Mouse (Mus musculus) stomach, embryonic 14.5 days (tissue): ENCODE measurements around the gene Wtip. TPM values are rescaled to one million over a fixed set of nuclear protein-coding genes. Genes with fewer than 3 reads are reported as not detected.
"Not testable (repeated sequence)": the region's sequence is repeated elsewhere in the genome, so short reads cannot be mapped to it uniquely, and the experiment has no call there.

Experiments used
- ATAC-seq: fragments of 200-750 bp; cut with Nextera tagmentation; 2 replicates; pipeline ENCODE4 v1.8.0; 2017; ENCODE audit warnings: low read depth, moderate TSS enrichment; ENCODE audit not compliant: insufficient number of reproducible peaks, insufficient read depth, low FRiP score
- H3K27ac ChIP-seq: fragments of 300-500 bp; sonication (generic); 2 replicates; pipeline ENCODE4 v1.5.1; 2014; ENCODE audit warnings: mild to moderate bottlenecking, low read length, moderate library complexity, mixed read lengths
- H3K27me3 ChIP-seq: fragments of 300-500 bp; sonication (generic); 2 replicates; pipeline ENCODE4 v1.6.1; 2014; ENCODE audit warnings: low read length, control low read depth, mixed read lengths; ENCODE audit not compliant: control insufficient read depth, insufficient read depth
- H3K36me3 ChIP-seq: fragments of 300-500 bp; sonication (generic); 2 replicates; pipeline ENCODE4 v1.6.1; 2014; ENCODE audit warnings: mild to moderate bottlenecking, control low read depth, low read length, moderate library complexity, mixed read lengths; ENCODE audit not compliant: control insufficient read depth, insufficient read depth
- H3K4me1 ChIP-seq: fragments of 300-500 bp; sonication (generic); 2 replicates; pipeline ENCODE4 v1.6.1; 2014; ENCODE audit warnings: low read length, control low read depth, mixed read lengths; ENCODE audit not compliant: control insufficient read depth, insufficient read depth
- H3K4me2 ChIP-seq: fragments of 300-500 bp; sonication (generic); replicated peaks from 2 replicates; pipeline ENCODE4 v1.6.1; 2014; ENCODE audit warnings: low read depth, low read length, control low read depth
- H3K4me3 ChIP-seq: fragments of 300-500 bp; sonication (generic); 2 replicates; pipeline ENCODE4 v1.5.1; 2014; ENCODE audit warnings: low read depth, low read length, control low read depth
- H3K9ac ChIP-seq: fragments of 300-500 bp; sonication (generic); replicated peaks from 2 replicates; pipeline ENCODE4 v1.6.1; 2014; ENCODE audit warnings: low read depth, mild to moderate bottlenecking, control low read depth, low read length, moderate library complexity, mixed read lengths
- H3K9me3 ChIP-seq: fragments of 300-500 bp; sonication (generic); 2 replicates; pipeline ENCODE4 v1.6.1; 2016; ENCODE audit warnings: low read depth, low read length, control low read depth; ENCODE audit not compliant: control insufficient read depth
- WGBS: fragments of 180-500 bp; shearing (Covaris S2); extraction: QIAGEN DNeasy Blood & Tissue Kit; methylation state at CpG from one replicate; pipeline ENCODE4 v1.1.7; 2014; 5-methylcytosine and 5-hydroxymethylcytosine counted together
- polyA plus RNA-seq: library from polyadenylated mRNA; unstranded; fragments of >200 nt; fragmentation: Nextera tagmentation; extraction: Ambion mirVana; gene quantifications from 2 replicates; pipeline ENCODE4 v1.2.1, GENCODE M21; 2014

Wtip gene
- polyA plus RNA-seq: 7.1 TPM in 2 replicates

DNA sequence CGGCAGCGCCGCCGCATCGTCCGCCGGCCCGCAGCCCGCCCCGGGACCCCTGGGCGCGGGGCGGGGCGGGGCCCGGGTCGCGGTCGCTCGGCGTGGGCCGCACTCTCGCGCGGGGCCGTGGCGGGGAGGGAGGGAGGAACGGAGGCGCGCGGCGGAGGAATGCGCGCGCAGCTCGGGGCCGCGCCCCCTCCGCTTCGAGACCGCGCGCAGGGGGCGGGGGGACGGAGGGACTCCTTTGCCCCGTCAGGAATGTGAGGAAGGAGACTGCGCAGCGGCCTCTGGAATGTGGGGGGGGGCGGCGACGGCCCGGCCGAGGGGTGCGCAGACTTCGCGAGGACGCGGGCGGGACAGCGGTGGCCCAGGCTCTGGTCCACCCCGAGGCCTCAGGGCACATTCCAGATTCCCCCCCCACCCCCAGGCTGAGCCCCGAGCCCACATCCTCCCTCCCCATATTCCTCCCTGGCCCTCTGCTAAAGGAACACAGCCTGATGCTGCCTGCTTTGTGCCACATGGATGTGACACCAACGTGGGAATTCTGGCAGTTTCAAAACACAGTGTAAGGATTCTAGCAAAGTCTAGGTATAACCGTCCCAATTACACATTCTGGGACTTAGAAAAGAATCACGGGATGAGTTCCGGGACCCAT lies at the start of gene Wtip:
Gene Wtip (minus strand): TSS at position 152 of the 646 bp plus-strand sequence.
- Histone ChIP-seq H3K27me3 (no peaks in the 10 kb centered on the region), H3K4me3 (peak within 1 kb of the TSS; percentile 77), H3K9ac (peak within 1 kb of the TSS; percentile 92), H3K27ac (peak within 1 kb of the TSS; percentile 71), H3K9me3 (no peaks in the 10 kb centered on the region), H3K4me2 (peak within 1 kb of the TSS; percentile 52), H3K36me3 (no peaks in the 10 kb centered on the region), H3K4me1 (peaks cover 19% of the 10 kb centered on the region)
- peak; percentile 85 for ATAC-seq
- WGBS: 1% methylated on average over 59 of the region's 65 CpGs

DNA sequence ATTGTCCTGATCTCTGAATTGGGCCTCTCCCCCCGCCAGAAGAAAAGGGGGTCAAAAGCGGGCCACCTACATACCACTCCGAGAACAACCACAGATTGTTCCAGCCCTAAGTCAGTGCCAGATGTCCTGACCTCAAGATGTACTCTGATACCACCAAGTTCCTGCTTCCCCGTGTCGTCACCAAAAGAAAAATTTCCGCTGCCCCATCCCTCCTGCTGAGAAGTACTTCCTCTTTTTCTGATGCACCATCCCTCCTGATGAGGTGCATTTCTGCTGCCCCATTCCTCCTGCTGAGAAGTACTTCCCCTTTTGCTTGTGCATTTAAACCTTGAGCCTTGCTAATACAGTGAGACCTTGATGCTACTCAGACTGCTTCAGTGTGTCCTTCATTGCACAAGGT lies 43.2 kb upstream of the Wtip start:
- not testable (repeated sequence) for H3K9me3 ChIP-seq, H3K4me3 ChIP-seq, ATAC-seq, H3K36me3 ChIP-seq, H3K27me3 ChIP-seq, H3K27ac ChIP-seq, H3K4me2 ChIP-seq, H3K9ac ChIP-seq, H3K4me1 ChIP-seq
- WGBS: 87% methylated on average over 6 of the region's 6 CpGs

DNA sequence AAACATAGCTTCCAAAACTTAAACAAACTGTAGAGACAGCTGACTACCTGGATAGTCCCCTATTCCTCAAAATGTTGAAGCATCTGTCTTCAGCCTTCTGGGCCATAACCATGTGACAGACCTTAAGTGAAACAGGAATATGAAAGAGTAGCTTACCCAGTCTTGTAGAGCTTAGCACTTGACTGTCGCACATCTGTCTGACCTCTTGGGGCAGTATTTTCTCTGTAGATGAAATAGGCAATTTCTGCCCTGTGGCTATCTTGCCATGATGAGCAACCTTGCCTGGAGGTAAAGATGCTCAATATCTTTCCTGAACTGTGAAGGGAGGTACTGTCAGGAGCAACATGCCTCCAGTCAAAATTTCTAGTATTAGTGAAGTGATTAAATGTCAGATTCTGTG lies 39.2 kb upstream of the Wtip start:
- H3K4me1 ChIP-seq: no peaks in the 10 kb centered on the region
- H3K36me3 ChIP-seq: no peaks in the 10 kb centered on the region
- no peaks in the 10 kb centered on the region for H3K9me3 ChIP-seq
- H3K4me2 ChIP-seq: no peak overlapping the region
- no peak overlapping the region for H3K27ac ChIP-seq
- ATAC-seq: no peak
- no peak overlapping the region for H3K9ac ChIP-seq
- H3K4me3 ChIP-seq: no peak overlapping the region
- H3K27me3 ChIP-seq: no peaks in the 10 kb centered on the region
- 79% methylated on average over 1 of the region's 1 CpGs for WGBS

DNA sequence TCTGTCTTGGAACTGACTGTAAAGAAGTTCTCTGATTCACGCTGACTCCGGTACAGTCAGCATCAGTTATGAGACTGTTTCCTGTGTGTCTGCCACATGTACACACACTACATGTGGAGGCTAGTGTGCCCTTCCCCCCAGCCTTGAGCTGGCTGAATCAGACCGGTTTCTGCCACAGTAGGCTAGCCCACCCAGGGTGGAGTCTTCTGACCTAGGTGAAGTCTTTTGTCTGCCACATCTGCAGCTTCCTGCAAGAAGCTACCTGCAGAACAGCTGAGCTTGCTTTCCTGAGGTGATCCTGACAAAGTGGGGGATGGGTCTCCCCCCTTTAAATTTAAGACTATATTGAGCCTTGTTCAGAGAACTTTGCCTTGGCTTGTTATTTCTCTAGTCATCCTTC lies 36.4 kb upstream of the Wtip start, which contains the start of gene Uba2:
Gene Uba2 (minus strand): TSS at position 146 of the 400 bp plus-strand sequence.
- Histone ChIP-seq H3K4me1 (peaks cover 3% of the 10 kb centered on the region; the same call in 1 of the 2 replicates), H3K36me3 (peaks cover 10% of the 10 kb centered on the region; the same call in 1 of the 2 replicates), H3K4me2 (peak within 1 kb of the TSS; percentile 85), H3K9me3 (no peaks in the 10 kb centered on the region), H3K27ac (peak within 1 kb of the TSS; percentile 90; the same call in 1 of the 2 replicates), H3K4me3 (peak within 1 kb of the TSS; percentile 94), H3K9ac (peak within 1 kb of the TSS; percentile 95), H3K27me3 (no peaks in the 10 kb centered on the region)
- ATAC-seq: no peak
- 70% methylated on average over 3 of the region's 3 CpGs for WGBS

DNA sequence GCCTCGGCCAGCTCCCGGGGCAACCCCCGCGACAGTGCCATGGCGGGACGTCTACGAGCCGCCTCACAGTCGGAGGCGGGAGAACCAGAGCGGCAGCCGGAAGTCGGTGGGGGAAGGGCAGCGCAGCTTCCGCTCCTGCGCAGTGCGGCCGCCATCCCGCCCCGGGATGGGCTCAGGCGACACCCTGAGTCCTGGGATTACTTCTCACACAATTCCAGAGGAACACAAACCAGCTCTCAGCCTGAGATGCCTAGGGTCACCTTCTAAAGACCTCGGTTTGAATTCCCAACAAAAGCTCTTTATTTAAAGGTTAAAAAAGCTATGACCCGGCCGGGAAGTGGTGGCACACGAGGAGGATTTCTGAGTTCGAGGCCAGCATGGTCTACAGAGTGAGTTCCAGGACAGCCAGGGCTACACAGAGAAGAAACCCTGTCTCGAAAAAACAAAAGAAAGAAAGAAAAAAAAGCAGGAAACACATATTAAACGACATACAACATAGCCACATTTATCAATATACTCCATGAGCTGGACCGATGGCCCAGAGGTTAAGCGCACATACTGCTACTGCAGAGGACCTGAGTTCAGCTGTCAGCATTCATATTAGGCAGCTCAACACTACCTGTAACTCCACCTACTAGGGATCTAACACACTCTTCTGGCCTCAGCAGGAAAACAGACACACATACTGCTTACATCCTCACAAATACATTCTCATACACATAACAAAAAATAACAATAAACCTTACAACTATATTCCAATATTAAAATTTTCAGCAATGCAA lies 35.6 kb upstream of the Wtip start:
- H3K9me3 ChIP-seq: no peaks in the 10 kb centered on the region
- peaks cover 15% of the 10 kb centered on the region for H3K36me3 ChIP-seq
- H3K4me3 ChIP-seq: peak overlapping the region; percentile 94
- peaks cover 3% of the 10 kb centered on the region; the same call in 1 of the 2 replicates for H3K4me1 ChIP-seq
- peak overlapping the region; percentile 90 for H3K27ac ChIP-seq
- peak overlapping the region; percentile 85 for H3K4me2 ChIP-seq
- H3K27me3 ChIP-seq: no peaks in the 10 kb centered on the region
- peak overlapping the region; percentile 95 for H3K9ac ChIP-seq
- peak; percentile 96 for ATAC-seq
- 10% methylated on average over 30 of the region's 30 CpGs for WGBS

DNA sequence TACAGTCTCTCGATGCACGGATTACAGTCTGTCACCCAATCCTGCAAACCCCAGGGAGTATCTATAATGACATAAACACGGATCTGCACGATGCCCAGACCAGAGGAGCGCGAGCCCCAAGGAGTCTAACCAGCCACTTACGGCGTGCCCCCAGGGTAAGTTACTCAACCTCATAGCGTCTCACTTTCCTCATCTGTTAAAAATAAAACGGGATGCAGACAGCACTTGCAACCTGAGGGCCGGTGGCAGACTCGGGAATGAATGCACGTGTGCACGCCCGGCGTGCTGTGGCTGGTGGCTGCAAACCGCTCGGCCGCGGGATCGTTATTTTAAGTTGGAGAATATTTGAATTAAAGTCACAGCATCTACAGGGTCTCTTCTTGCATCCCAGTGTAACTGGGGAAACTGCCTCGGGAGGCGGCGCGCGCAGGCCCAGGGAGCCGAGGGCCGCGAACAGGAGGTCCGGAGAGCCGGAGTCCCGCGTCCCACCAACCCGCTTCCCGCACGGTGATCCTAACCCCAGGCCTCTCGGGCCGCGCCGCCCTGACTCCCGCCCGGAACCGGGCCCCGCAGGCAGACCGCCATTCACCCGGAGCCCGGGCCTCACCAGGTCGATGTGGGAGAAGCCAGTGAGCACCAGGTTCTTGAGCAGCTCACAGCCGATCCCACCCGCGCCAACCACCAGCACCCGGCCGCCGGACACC lies 34.9 kb upstream of the Wtip start:
- H3K27ac ChIP-seq: peak overlapping the region; percentile 90
- under 1% methylated on average over 54 of the region's 54 CpGs for WGBS
- peak overlapping the region; percentile 85 for H3K4me2 ChIP-seq
- H3K9me3 ChIP-seq: no peaks in the 10 kb centered on the region
- peak overlapping the region; percentile 94 for H3K4me3 ChIP-seq
- peaks cover 21% of the 10 kb centered on the region for H3K36me3 ChIP-seq
- H3K4me1 ChIP-seq: peaks cover 3% of the 10 kb centered on the region; the same call in 1 of the 2 replicates
- H3K27me3 ChIP-seq: no peaks in the 10 kb centered on the region
- H3K9ac ChIP-seq: peak overlapping the region; percentile 95
- ATAC-seq: peak; percentile 76

DNA sequence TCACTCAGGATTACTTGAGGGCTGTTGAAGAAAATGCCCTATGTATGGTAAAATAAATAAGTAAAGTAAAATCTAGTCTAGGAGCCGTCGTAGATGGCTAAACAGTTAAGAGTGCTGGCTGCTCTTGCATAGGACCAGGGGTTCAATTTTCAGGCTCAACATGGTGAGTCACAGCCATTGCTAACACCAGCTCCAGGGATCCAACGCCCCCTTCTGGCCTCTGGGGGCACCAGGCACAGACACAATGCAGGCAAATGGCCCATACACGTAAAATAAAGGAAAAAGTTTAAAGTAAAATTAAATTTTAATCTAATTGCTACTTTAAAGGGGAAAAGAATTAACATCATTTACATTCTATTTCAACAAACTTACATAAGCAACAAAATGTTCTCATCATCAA lies 33.8 kb upstream of the Wtip start:
- peaks cover 3% of the 10 kb centered on the region; the same call in 1 of the 2 replicates for H3K4me1 ChIP-seq
- no peak overlapping the region for H3K9ac ChIP-seq
- H3K9me3 ChIP-seq: no peaks in the 10 kb centered on the region
- WGBS: 52% methylated on average over 4 of the region's 4 CpGs
- H3K36me3 ChIP-seq: peaks cover 30% of the 10 kb centered on the region
- H3K4me2 ChIP-seq: 0 out of 2 replicates have a peak overlapping the region, but pooled peaks have one; percentile 8
- ATAC-seq: no peak
- H3K27me3 ChIP-seq: no peaks in the 10 kb centered on the region
- no peak overlapping the region for H3K27ac ChIP-seq
- no peak overlapping the region for H3K4me3 ChIP-seq

DNA sequence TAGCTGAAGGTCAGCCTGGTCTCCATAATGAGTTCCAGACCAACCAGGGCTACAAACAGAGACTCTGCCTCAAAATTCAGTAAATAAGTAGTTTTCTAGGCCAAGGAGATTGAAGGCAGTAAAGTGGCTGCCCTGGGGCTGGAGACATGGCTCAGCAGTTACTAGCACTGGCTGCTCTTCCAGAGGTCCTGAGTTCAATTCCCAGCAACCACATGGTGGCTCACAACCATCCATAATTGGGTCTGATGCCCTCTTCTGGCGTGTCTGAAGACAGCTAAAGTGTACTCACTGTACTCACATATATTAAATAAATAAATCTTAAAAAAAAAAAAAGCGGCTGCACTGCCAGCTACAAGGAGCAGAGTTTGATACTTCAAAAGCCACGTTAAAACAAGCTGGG lies 32.9 kb upstream of the Wtip start:
- WGBS: 71% methylated on average over 3 of the region's 3 CpGs
- ATAC-seq: no peak
- H3K27ac ChIP-seq: no peak overlapping the region

More for the DNA sequence above, 32.9 kb upstream of the Wtip start:
- Histone ChIP-seq H3K4me2 (no peak overlapping the region), H3K9ac (no peak overlapping the region), H3K27me3 (no peaks in the 10 kb centered on the region), H3K4me1 (peaks cover 3% of the 10 kb centered on the region; the same call in 1 of the 2 replicates), H3K36me3 (peaks cover 39% of the 10 kb centered on the region), H3K9me3 (no peaks in the 10 kb centered on the region), H3K4me3 (no peak overlapping the region)
